Mouse (Mus musculus): Measurements from ENCODE around the gene Ppil1.
"Not testable (repeated sequence)": the region's sequence is repeated elsewhere in the genome, so short reads cannot be mapped to it uniquely, and the experiment has no call there.

The Ppil1 gene

GRCm38 (mm10) chr17:29280422-29280821 is 16.4 kb upstream of the Ppil1 start:
- DNase-seq: no peak

- peak; percentile 91 for DNase-seq
These were observed 9.9 kb upstream of the Ppil1 start for GRCm38 (mm10) chr17:29273889-29274288.

GRCm38 (mm10) chr17:29273156-29273555 is 9.2 kb upstream of the Ppil1 start:
- no peak for DNase-seq

GRCm38 (mm10) chr17:29270148-29270698 is 6.2 kb upstream of the Ppil1 start:
- DNase-seq: no peak

- no peak for DNase-seq
These were observed 5.3 kb upstream of the Ppil1 start for GRCm38 (mm10) chr17:29269349-29269706.

- DNase-seq: peak; percentile 97
These were observed 4.8 kb upstream of the Ppil1 start, which contains the start of gene BC004004 for GRCm38 (mm10) chr17:29268682-29269348. BC004004 (plus strand) TSS chr17:29268788.

- DNase-seq: peak; percentile 44
These were observed 4.1 kb upstream of the Ppil1 start for GRCm38 (mm10) chr17:29267931-29268681.

GRCm38 (mm10) chr17:29267040-29267439 is 3.1 kb upstream of the Ppil1 start:
- DNase-seq: not testable (repeated sequence)

- DNase-seq: no peak
These were observed 774 bp upstream of the Ppil1 start for GRCm38 (mm10) chr17:29264760-29265159.

GRCm38 (mm10) chr17:29263417-29263816 is 569 bp downstream of the Ppil1 start:
- DNase-seq: no peak

- DNase-seq: no peak
These were observed 1.7 kb downstream of the Ppil1 start for GRCm38 (mm10) chr17:29262259-29262649.

- DNase-seq: no peak
These were observed 2.3 kb downstream of the Ppil1 start for GRCm38 (mm10) chr17:29261603-29262258.

- no peak for DNase-seq
These were observed 3.5 kb downstream of the Ppil1 start for GRCm38 (mm10) chr17:29260501-29260900.

GRCm38 (mm10) chr17:29259489-29259888 is 4.5 kb downstream of the Ppil1 start:
- peak; percentile 83 for DNase-seq

- DNase-seq: no peak
These were observed 5.1 kb downstream of the Ppil1 start for GRCm38 (mm10) chr17:29258921-29259320.

GRCm38 (mm10) chr17:29258025-29258558 is 5.9 kb downstream of the Ppil1 start:
- DNase-seq: no peak

GRCm38 (mm10) chr17:29257001-29257511 is 6.9 kb downstream of the Ppil1 start:
- peak; percentile 31 for DNase-seq

- DNase-seq: no peak
These were observed 7.5 kb downstream of the Ppil1 start for GRCm38 (mm10) chr17:29256507-29256906.

GRCm38 (mm10) chr17:29254784-29255183 is 9.2 kb downstream of the Ppil1 start:
- not testable (repeated sequence) for DNase-seq

- no peak for DNase-seq
These were observed 10.3 kb downstream of the Ppil1 start for GRCm38 (mm10) chr17:29253684-29254083.

GRCm38 (mm10) chr17:29253236-29253635 is 10.8 kb downstream of the Ppil1 start:
- no peak for DNase-seq

GRCm38 (mm10) chr17:29251608-29252390 is 12.2 kb downstream of the Ppil1 start:
- peak; percentile 91 for DNase-seq

Data from kidney, postnatal 14 days (tissue).